Mouse (Mus musculus) heart, postnatal 0 days (tissue): ENCODE results near the gene Tecpr2. TPM values are rescaled to one million over a fixed set of nuclear protein-coding genes. Genes with fewer than 3 reads are reported as not detected.

Experiments used
- ATAC-seq: fragments of 200-750 bp; cut with Nextera tagmentation; 2 replicates; pipeline ENCODE4 v1.8.0; 2017; ENCODE audit warnings: low read depth, moderate number of reproducible peaks, moderate library complexity; ENCODE audit not compliant: insufficient read depth
- DNase-seq: peaks from one replicate; pipeline ENCODE4 v3.0.0-alpha.2; 2016; ENCODE audit warnings: low spot score
- H3K27ac ChIP-seq: fragments of 300-500 bp; sonication (generic); 2 replicates; pipeline ENCODE4 v1.5.1; 2014; ENCODE audit warnings: low read depth, mild to moderate bottlenecking
- H3K27me3 ChIP-seq: fragments of 300-500 bp; sonication (generic); 2 replicates; pipeline ENCODE4 v1.6.1; 2014; ENCODE audit warnings: low read length, mixed read lengths; ENCODE audit not compliant: control insufficient read depth, insufficient read depth
- H3K36me3 ChIP-seq: fragments of 300-500 bp; sonication (generic); replicated peaks from 2 replicates; pipeline ENCODE4 v1.6.1; 2014; ENCODE audit warnings: low read length, mixed read lengths; ENCODE audit not compliant: control insufficient read depth, insufficient read depth
- H3K4me1 ChIP-seq: fragments of 300-500 bp; sonication (generic); 2 replicates; pipeline ENCODE4 v1.6.1; 2014; ENCODE audit warnings: antibody characterized with exemption; ENCODE audit not compliant: control insufficient read depth, insufficient read depth
- H3K4me2 ChIP-seq: fragments of 300-500 bp; sonication (generic); 2 replicates; pipeline ENCODE4 v1.6.1; 2014; ENCODE audit warnings: low read depth, mild to moderate bottlenecking, low read length, moderate library complexity
- H3K4me3 ChIP-seq: fragments of 300-500 bp; sonication (generic); 2 replicates; pipeline ENCODE4 v1.5.1; 2014; ENCODE audit warnings: low read depth, low read length
- H3K9ac ChIP-seq: fragments of 300-500 bp; sonication (generic); replicated peaks from 2 replicates; pipeline ENCODE4 v1.6.1; 2014; ENCODE audit warnings: low read depth, low read length, mixed read lengths
- H3K9me3 ChIP-seq: fragments of 300-500 bp; sonication (generic); replicated peaks from 2 replicates; pipeline ENCODE4 v1.6.1; 2016; ENCODE audit warnings: low read length; ENCODE audit not compliant: control insufficient read depth
- CTCF ChIP-seq: IDR thresholded peaks from 2 replicates; pipeline ENCODE4 v1.5.1; 2016; ENCODE audit warnings: antibody characterized with exemption, control low read depth, low read depth
- EP300 ChIP-seq: IDR thresholded peaks from 2 replicates; pipeline ENCODE4 v1.6.1; 2016; ENCODE audit warnings: antibody characterized with exemption, low read depth
- WGBS: fragments of 180-500 bp; shearing (Covaris S2); extraction: QIAGEN DNeasy Blood & Tissue Kit; methylation state at CpG from one replicate; pipeline ENCODE4 v1.1.7; 2014; 5-methylcytosine and 5-hydroxymethylcytosine counted together
- polyA plus RNA-seq: library from polyadenylated mRNA; unstranded; fragments of >200 nt; fragmentation: Nextera tagmentation; extraction: Ambion mirVana; gene quantifications from 2 replicates; pipeline ENCODE4 v1.2.1, GENCODE M21; 2015
- total RNA-seq: library from RNA; depleted of rRNA; stranded (reverse); fragments of >200 nt; gene quantifications from 2 replicates; pipeline ENCODE4 v1.2.3, GENCODE M21; 2014; ENCODE audit warnings: low replicate concordance

The Tecpr2 gene
- total and polyA plus RNA-seq, 2 experiments from 2014 or later: 1.4 to 4.7 TPM

DNA sequence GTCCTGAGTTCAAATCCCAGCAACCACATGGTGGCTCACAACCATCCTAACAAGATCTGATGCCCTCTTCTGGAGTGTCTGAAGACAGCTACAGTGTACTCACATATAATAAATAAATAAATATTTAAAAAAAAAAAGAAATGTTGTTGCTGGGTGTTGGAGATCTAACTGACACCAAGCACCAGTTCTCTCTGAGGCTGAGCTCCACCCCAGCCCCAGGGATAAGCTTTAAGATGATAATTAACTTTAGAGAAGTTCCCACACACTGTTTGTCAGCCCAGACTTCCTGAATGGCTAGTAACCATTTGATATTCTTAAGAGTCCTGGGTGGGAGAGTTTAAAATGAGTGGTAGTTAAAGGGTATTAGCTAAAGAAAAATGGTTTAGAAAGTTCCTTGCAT is 28.8 kb upstream of the Tecpr2 start:
- ATAC-seq: no peak
- no peak for DNase-seq
- no peak for TF ChIP-seq EP300
- TF ChIP-seq CTCF: no peak

DNA sequence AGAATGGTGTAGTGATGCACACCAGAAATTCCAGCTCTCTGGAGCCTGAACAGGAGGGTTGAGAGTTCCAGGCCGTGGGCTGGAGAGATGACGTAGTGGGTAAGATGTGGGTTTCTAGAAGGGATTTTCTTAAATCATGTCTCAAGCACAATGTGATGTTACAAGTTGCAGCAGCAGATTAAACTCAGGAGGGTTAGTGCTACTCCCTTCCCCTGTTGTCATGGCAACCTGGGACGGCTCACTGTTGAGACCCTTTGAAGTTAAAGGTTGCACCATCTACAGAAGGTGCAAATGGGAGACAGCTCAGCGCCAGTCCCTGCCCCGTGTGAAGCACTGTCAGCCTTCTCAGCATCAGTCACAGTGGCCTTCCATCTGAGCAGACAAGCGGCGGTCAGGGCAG is 27.8 kb upstream of the Tecpr2 start:
- ATAC-seq: no peak
- Histone ChIP-seq H3K9ac (no peak overlapping the region), H3K27ac (no peak overlapping the region), H3K9me3 (no peaks in the 10 kb centered on the region), H3K4me1 (no peaks in the 10 kb centered on the region), H3K4me3 (no peak overlapping the region), H3K27me3 (no peaks in the 10 kb centered on the region), H3K36me3 (peaks cover 42% of the 10 kb centered on the region), H3K4me2 (no peak overlapping the region)
- DNase-seq: no peak
- 59% methylated on average over 7 of the region's 7 CpGs for WGBS
- TF ChIP-seq CTCF: no peak

More for the DNA sequence above, 28.8 kb upstream of the Tecpr2 start:
- Histone ChIP-seq H3K4me2 (no peak overlapping the region), H3K36me3 (peaks cover 38% of the 10 kb centered on the region), H3K27me3 (no peaks in the 10 kb centered on the region), H3K4me1 (no peaks in the 10 kb centered on the region), H3K4me3 (no peak overlapping the region), H3K27ac (no peak overlapping the region), H3K9me3 (no peaks in the 10 kb centered on the region), H3K9ac (no peak overlapping the region)

DNA sequence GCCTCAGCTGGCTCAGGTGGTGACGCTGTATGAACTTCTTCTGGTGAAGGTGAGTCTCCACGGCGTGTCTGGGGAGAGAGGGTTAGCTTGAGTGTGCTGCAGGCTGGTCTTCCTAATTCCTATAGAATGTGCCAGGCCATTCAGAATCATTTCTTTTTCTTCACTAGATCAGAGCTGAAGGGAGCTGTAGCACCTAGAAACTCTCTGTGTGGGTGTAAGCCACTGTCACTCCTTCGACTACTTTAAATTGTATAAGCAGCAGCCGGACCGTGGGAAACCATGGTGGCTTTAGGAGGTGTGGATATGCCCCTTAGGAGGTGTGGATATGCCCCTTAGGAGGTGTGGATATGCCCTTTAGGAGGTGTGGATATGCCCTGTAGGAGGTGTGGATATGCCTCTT is 25.1 kb upstream of the Tecpr2 start:
- H3K27me3 ChIP-seq: no peaks in the 10 kb centered on the region
- no peak for TF ChIP-seq CTCF
- TF ChIP-seq EP300: no peak
- WGBS: 81% methylated on average over 6 of the region's 6 CpGs
- H3K4me2 ChIP-seq: no peak overlapping the region
- no peaks in the 10 kb centered on the region for H3K4me1 ChIP-seq
- no peaks in the 10 kb centered on the region for H3K9me3 ChIP-seq
- peaks cover 64% of the 10 kb centered on the region for H3K36me3 ChIP-seq
- H3K4me3 ChIP-seq: no peak overlapping the region
- no peak for ATAC-seq
- DNase-seq: no peak
- H3K9ac ChIP-seq: no peak overlapping the region
- no peak overlapping the region for H3K27ac ChIP-seq

DNA sequence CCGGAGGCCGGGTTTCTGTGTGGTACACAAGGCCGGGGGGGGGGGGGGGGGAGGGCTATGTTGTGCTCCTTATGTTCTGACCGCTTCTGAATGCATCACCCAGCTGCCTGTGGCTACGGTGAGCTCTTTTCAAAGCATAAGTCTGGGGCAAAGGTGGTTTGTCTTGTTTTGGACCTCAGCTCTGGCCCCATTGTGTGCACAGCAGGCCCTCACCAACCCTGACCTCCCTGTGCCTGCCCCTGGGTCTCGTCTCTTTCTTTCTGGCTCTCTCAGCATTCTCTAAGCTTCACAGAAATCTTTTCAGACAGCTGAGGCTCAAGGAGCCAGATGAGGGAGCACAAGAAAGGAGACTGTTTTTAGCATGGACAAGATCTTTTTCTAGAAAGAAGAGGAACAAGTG is 23.5 kb upstream of the Tecpr2 start:
- H3K9ac ChIP-seq: no peak overlapping the region
- H3K4me3 ChIP-seq: no peak overlapping the region
- no peak overlapping the region for H3K27ac ChIP-seq
- H3K27me3 ChIP-seq: no peaks in the 10 kb centered on the region
- no peak overlapping the region for H3K4me2 ChIP-seq
- H3K36me3 ChIP-seq: peaks cover 71% of the 10 kb centered on the region
- no peak for TF ChIP-seq CTCF
- no peak for TF ChIP-seq EP300
- no peaks in the 10 kb centered on the region for H3K4me1 ChIP-seq
- no peaks in the 10 kb centered on the region for H3K9me3 ChIP-seq
- DNase-seq (no peak), ATAC-seq (no peak)
- WGBS: 80% methylated on average over 5 of the region's 6 CpGs

DNA sequence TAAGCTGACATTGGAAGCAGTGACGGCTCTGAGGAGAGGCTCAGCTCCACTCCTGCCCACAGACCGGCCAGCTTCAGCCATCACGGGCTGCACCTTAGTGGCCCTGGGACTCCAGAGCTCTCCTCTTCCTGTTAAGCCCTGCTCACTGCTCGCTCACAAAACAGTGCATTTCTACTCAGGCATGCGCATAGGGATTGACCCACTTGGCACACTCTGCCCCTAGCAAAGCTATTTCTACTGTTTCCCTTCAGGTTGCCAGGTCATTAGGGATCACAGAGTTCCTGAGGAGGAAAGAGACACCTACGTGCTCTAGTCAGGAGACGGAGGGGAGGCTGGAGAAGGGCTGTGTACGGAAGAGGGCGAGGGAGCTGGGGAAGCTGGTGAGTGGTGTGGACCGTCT is 23.1 kb upstream of the Tecpr2 start:
- 90% methylated on average over 10 of the region's 10 CpGs for WGBS
- Histone ChIP-seq H3K27me3 (no peaks in the 10 kb centered on the region), H3K9ac (no peak overlapping the region), H3K4me2 (no peak overlapping the region), H3K27ac (no peak overlapping the region), H3K9me3 (no peaks in the 10 kb centered on the region), H3K36me3 (peaks cover 71% of the 10 kb centered on the region), H3K4me1 (no peaks in the 10 kb centered on the region), H3K4me3 (no peak overlapping the region)
- ATAC-seq (no peak), DNase-seq (no peak)
- no peak for TF ChIP-seq EP300
- TF ChIP-seq CTCF: no peak

DNA sequence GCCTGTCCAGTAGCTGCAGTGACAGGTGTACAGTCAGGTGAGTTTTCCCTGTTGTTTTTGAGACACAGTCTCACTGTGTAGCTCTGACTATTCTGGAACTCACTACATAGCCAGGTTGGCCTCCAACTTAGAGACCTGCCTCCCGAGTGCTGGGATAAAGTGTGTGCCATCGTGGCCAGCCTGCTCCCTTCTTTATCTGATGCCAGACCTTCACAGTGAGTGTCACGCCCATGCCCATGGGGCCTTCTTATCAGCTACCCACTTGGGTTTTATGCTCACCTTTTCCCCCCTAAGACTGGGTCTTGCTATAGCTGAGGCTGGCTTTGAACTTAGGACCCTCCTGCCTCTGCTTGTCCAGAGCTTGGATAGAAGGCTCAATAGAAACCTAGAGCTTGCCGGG is 19.0 kb upstream of the Tecpr2 start:
- Histone ChIP-seq H3K36me3 (peaks cover 88% of the 10 kb centered on the region), H3K27me3 (no peaks in the 10 kb centered on the region), H3K4me2 (no peak overlapping the region), H3K9me3 (no peaks in the 10 kb centered on the region), H3K9ac (no peak overlapping the region), H3K4me1 (no peaks in the 10 kb centered on the region), H3K4me3 (no peak overlapping the region), H3K27ac (no peak overlapping the region)
- no peak for TF ChIP-seq EP300
- no peak for TF ChIP-seq CTCF
- ATAC-seq: no peak
- no peak for DNase-seq
- WGBS: 83% methylated on average over 4 of the region's 4 CpGs
